Mouse (Mus musculus) lung, postnatal 0 days (tissue): ENCODE measurements around the gene Gm9573. TPM values are rescaled to one million over a fixed set of nuclear protein-coding genes. Genes with fewer than 3 reads are reported as not detected.

Source experiments
- ATAC-seq: fragments of 200-750 bp; cut with Nextera tagmentation; 2 replicates; pipeline ENCODE4 v1.8.0; 2017; ENCODE audit warnings: moderate library complexity
- DNase-seq: peaks from one replicate; pipeline ENCODE4 v3.0.0-alpha.2; 2016; ENCODE audit warnings: low spot score
- H3K27ac ChIP-seq: fragments of 300-500 bp; sonication (generic); 2 replicates; pipeline ENCODE4 v1.5.1; 2014; ENCODE audit warnings: antibody characterized with exemption, mild to moderate bottlenecking, low read length, mixed read lengths
- H3K27me3 ChIP-seq: fragments of 300-500 bp; sonication (generic); replicated peaks from 2 replicates; pipeline ENCODE4 v1.6.1; 2014; ENCODE audit warnings: low read length, mixed read lengths; ENCODE audit not compliant: insufficient read depth
- H3K36me3 ChIP-seq: fragments of 300-500 bp; sonication (generic); 2 replicates; pipeline ENCODE4 v1.6.1; 2014; ENCODE audit warnings: low read length, mixed read lengths; ENCODE audit not compliant: insufficient read depth
- H3K4me1 ChIP-seq: fragments of 300-500 bp; sonication (generic); 2 replicates; pipeline ENCODE4 v1.6.1; 2014; ENCODE audit warnings: antibody characterized with exemption, low read depth, low read length, mixed read lengths; ENCODE audit not compliant: insufficient read depth
- H3K4me2 ChIP-seq: fragments of 300-500 bp; sonication (generic); replicated peaks from 2 replicates; pipeline ENCODE4 v1.6.1; 2014; ENCODE audit warnings: low read depth, mild to moderate bottlenecking, low read length, moderate library complexity, mixed read lengths
- H3K4me3 ChIP-seq: fragments of 300-500 bp; sonication (generic); 2 replicates; pipeline ENCODE4 v1.5.1; 2014; ENCODE audit warnings: low read depth, low read length
- H3K9ac ChIP-seq: fragments of 300-500 bp; sonication (generic); replicated peaks from 2 replicates; pipeline ENCODE4 v1.6.1; 2014; ENCODE audit warnings: low read depth, mild to moderate bottlenecking
- H3K9me3 ChIP-seq: fragments of 300-500 bp; sonication (generic); 2 replicates; pipeline ENCODE4 v1.6.1; 2016; ENCODE audit warnings: low read length, mixed read lengths
- CTCF ChIP-seq: IDR thresholded peaks from 2 replicates; pipeline ENCODE4 v1.5.1; 2016; ENCODE audit warnings: antibody characterized with exemption, mild to moderate bottlenecking
- EP300 ChIP-seq: IDR thresholded peaks from 2 replicates; pipeline ENCODE4 v1.6.1; 2016; ENCODE audit warnings: antibody characterized with exemption, mild to moderate bottlenecking, control low read depth
- WGBS: fragments of 180-500 bp; shearing (Covaris S2); extraction: QIAGEN DNeasy Blood & Tissue Kit; methylation state at CpG from one replicate; pipeline ENCODE4 v1.1.7; 2014; 5-methylcytosine and 5-hydroxymethylcytosine counted together
- polyA plus RNA-seq: library from polyadenylated mRNA; unstranded; fragments of >200 nt; fragmentation: Nextera tagmentation; extraction: Ambion mirVana; gene quantifications from 2 replicates; pipeline ENCODE4 v1.2.1, GENCODE M21; 2015

The Gm9573 gene
- polyA plus RNA-seq, 1 experiment from 2014 or later = not detected

DNA sequence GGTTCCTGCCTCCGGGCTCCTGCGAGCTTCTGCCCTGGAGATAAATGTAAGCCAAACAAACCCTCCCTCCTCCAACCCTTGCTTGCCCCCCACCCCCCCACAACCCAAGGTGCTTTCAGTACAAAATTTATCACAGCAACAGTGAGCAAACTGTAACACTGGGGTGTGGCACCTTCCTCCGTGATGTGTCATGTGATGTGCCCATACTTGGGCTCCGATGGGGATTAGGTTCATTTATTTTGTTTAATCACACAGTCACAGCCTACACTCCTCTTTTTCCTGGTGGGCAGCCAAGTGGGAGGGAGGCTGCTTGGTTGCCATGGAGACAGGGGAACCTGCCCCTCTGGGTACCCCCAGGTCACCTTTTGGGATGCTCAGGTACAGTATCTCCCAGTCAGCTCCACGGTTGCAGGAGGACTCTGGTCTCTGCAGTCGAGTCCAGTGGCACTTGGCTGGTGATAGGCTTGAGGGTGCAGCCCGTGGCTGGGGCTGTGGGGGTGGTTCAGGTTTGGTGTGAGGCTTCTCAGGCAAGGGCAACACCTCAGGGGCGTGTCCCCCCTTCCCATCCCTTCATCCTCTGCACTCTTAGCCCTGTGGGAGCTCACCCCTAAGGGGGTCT lies 24.6 kb downstream of the Gm9573 start:
- DNase-seq = peak; percentile 10
- Histone ChIP-seq H3K27ac (no peak overlapping the region), H3K9me3 (no peaks in the 10 kb centered on the region), H3K36me3 (no peaks in the 10 kb centered on the region), H3K4me3 (no peak overlapping the region), H3K9ac (no peak overlapping the region), H3K27me3 (no peaks in the 10 kb centered on the region), H3K4me1 (no peaks in the 10 kb centered on the region), H3K4me2 (no peak overlapping the region)
- whole genome bisulfite sequencing = 26% methylated on average over 8 of the region's 8 CpGs
- ATAC-seq = no peak
- TF ChIP-seq EP300 (no peak), CTCF (no peak)

DNA sequence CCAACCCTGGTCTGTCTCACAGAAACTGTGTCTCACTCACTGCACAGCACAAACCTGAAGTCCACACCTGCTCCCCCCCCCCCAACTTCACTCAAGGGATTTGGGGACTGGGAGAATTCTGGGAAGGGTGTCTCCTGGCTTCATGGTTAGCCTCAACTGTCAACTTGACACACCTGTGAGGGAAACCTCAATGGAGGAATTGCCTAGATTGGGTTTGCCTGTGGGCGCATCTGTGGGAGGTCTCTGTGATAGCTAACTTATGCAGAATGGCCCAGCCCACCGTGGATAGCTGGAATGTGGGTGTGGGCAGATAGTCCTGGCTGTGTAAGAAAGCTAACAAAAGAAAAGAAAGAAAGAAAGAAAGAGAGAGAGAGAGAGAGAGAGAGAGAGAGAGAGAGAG lies 25.2 kb downstream of the Gm9573 start, which contains the start of gene Sfta2:
TSS of gene Sfta2 (plus strand) at position 301 of the 400 bp plus-strand sequence.
- no peak within 1 kb of the TSS for H3K4me3 ChIP-seq
- no peak within 1 kb of the TSS for H3K27ac ChIP-seq
- H3K4me2 ChIP-seq = no peak within 1 kb of the TSS

DNA sequence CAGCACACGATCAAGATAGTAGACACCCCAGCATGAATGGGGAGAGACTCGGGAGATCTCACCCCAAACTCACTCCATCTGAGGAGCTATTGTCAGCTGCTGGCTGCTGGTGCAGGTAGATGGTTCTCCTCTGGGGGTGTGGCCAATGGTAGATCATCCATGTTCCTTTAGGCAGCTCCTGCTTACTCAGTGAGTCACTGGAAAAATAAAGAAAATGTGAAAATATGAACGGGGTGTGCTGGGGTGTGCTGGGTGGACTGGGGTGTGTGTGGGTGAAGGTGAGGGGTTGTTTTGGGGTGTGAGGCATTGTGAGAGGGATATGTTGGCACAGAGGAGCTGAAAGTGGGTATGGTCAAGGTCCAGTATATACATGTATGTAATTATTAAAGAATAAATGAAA lies 29.0 kb downstream of the Gm9573 start:
- no peak overlapping the region for H3K4me2 ChIP-seq
- TF ChIP-seq EP300 (no peak), CTCF (no peak)
- no peak overlapping the region for H3K27ac ChIP-seq
- H3K36me3 ChIP-seq = no peaks in the 10 kb centered on the region
- H3K4me1 ChIP-seq = no peaks in the 10 kb centered on the region
- no peak overlapping the region for H3K4me3 ChIP-seq
- DNase-seq (no peak), ATAC-seq (no peak)
- H3K9ac ChIP-seq = no peak overlapping the region
- no peaks in the 10 kb centered on the region for H3K27me3 ChIP-seq
- WGBS = 89% methylated on average over 3 of the region's 3 CpGs
- H3K9me3 ChIP-seq = no peaks in the 10 kb centered on the region

More for the DNA sequence above, 25.2 kb downstream of the Gm9573 start, which contains the start of gene Sfta2:
- no peak for TF ChIP-seq CTCF
- no peak for TF ChIP-seq EP300
- H3K9me3 ChIP-seq = no peaks in the 10 kb centered on the region
- WGBS = 46% methylated on average over 2 of the region's 2 CpGs
- no peaks in the 10 kb centered on the region for H3K27me3 ChIP-seq
- no peaks in the 10 kb centered on the region for H3K4me1 ChIP-seq
- no peaks in the 10 kb centered on the region for H3K36me3 ChIP-seq
- DNase-seq (no peak), ATAC-seq (no peak)
- H3K9ac ChIP-seq = no peak within 1 kb of the TSS

DNA sequence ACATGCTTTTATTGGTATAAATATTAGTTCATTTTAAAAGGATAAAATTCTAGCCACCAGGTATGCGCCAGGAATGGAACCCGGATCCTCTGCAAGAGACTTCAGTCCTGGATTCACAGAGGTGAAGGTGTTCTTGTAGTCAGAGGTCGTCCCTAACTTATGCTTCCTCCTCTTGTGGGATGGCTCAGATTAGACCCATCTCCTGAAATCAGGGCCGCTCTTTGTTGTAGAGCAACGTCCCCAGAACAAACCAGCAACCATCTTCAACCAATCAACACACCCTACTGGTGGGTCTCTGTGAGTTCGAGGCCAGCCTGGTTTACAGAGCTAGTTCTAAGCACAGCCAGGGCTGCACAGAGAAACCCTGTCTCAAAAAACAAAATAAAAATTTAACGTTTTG lies 32.0 kb downstream of the Gm9573 start:
- H3K36me3 ChIP-seq = no peaks in the 10 kb centered on the region
- DNase-seq (no peak), ATAC-seq (no peak)
- H3K9me3 ChIP-seq = no peaks in the 10 kb centered on the region
- H3K27ac ChIP-seq = no peak overlapping the region
- no peak for TF ChIP-seq EP300
- no peak for TF ChIP-seq CTCF
- H3K4me3 ChIP-seq = no peak overlapping the region
- H3K27me3 ChIP-seq = no peaks in the 10 kb centered on the region
- no peak overlapping the region for H3K4me2 ChIP-seq
- no peak overlapping the region for H3K9ac ChIP-seq
- no peaks in the 10 kb centered on the region for H3K4me1 ChIP-seq
- WGBS = 77% methylated on average over 7 of the region's 7 CpGs

DNA sequence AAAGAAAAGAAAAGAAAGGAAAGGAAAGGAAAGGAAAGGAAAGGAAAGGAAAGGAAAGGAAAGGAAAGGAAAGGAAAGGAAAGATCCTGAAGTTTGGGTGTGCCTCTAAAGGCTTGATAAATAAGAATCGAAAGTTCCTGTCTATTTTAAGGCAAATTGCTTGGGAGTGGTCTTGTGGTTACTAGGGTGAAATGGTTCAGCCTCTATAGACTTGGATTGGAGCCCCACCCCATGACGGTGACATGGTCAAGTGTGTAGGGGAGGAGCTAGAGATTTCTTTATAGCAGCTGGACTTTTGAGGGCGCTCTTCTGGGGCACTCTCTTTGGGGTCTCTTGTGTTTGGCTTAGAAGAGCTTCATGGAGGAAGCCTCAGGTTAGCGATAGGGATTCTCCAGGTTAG lies 32.7 kb downstream of the Gm9573 start:
- no peaks in the 10 kb centered on the region for H3K27me3 ChIP-seq
- H3K4me1 ChIP-seq = no peaks in the 10 kb centered on the region
- no peak overlapping the region for H3K9ac ChIP-seq
- WGBS = 44% methylated on average over 4 of the region's 4 CpGs
- H3K4me2 ChIP-seq = no peak overlapping the region
- H3K36me3 ChIP-seq = no peaks in the 10 kb centered on the region
- no peak for TF ChIP-seq CTCF
- TF ChIP-seq EP300 = no peak
- DNase-seq = no peak
- H3K4me3 ChIP-seq = no peak overlapping the region
- no peak overlapping the region for H3K27ac ChIP-seq
- no peaks in the 10 kb centered on the region for H3K9me3 ChIP-seq
- ATAC-seq = no peak

DNA sequence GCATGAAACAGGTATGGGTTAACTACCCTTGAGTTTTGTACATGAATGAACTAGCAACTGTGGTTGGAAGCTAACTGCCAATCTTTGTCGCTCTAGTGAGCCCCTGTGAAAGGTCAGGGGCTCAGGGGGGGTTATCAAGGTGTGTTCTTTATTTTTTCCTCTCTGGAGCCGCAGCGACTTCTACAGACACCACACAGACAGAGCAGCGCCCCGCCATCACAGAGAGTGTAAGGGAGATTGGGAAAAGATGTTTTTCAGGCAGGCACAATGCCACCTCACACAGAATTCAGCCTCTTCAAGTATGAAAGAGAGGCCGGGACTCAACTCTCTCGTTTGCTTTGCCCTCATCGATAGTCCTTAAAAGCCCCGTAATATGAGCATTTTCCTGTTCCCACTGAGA lies 34.3 kb downstream of the Gm9573 start:
- no peak overlapping the region for H3K4me2 ChIP-seq
- 50% methylated on average over 9 of the region's 9 CpGs for WGBS
- no peak overlapping the region for H3K9ac ChIP-seq
- DNase-seq = no peak
- TF ChIP-seq CTCF = no peak
- no peak for TF ChIP-seq EP300
- no peak overlapping the region for H3K4me3 ChIP-seq
- no peaks in the 10 kb centered on the region for H3K36me3 ChIP-seq
- no peaks in the 10 kb centered on the region for H3K27me3 ChIP-seq
- no peaks in the 10 kb centered on the region for H3K9me3 ChIP-seq
- no peak for ATAC-seq
- H3K27ac ChIP-seq = no peak overlapping the region
- no peaks in the 10 kb centered on the region for H3K4me1 ChIP-seq

DNA sequence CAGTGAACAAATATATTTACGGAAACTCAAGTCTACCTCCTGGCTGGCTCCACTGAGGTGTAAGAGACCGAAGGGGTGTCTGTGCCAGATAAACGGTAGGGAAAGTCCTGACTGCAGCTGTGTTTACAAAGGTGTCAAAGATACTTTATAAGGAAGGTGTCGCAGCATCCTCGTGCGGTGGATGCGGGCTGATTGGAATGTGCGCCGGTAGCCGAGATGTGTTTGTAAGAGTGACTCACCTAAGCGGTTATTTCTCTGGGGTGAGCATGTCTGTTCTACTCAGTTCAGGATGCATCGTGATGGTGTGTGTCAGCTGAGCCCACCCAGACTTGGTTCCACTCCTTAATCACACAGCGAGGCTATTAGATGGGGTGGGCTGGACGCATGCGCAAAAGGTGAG lies 34.7 kb downstream of the Gm9573 start:
- Histone ChIP-seq H3K36me3 (no peaks in the 10 kb centered on the region), H3K4me2 (no peak overlapping the region), H3K9ac (no peak overlapping the region), H3K4me3 (no peak overlapping the region), H3K27ac (no peak overlapping the region), H3K4me1 (no peaks in the 10 kb centered on the region), H3K27me3 (no peaks in the 10 kb centered on the region), H3K9me3 (no peaks in the 10 kb centered on the region)
- no peak for TF ChIP-seq EP300
- TF ChIP-seq CTCF = no peak
- DNase-seq (no peak), ATAC-seq (no peak)
- WGBS = 66% methylated on average over 15 of the region's 15 CpGs
